Mouse (Mus musculus): Measurements from ENCODE around the gene Polr3b.

The Polr3b gene

GRCm38 (mm10) chr10:84621826-84622790 is at the start of gene Polr3b:
Gene Polr3b, plus strand, starts transcription at chr10:84622292.
- peak; percentile 96 for DNase-seq (ENCODE audit: low spot score)

GRCm38 (mm10) chr10:84573671-84574420 is 48.2 kb upstream of the Polr3b start:
- DNase-seq (ENCODE audit: low spot score): no peak

GRCm38 (mm10) chr10:84576029-84576394 is 46.1 kb upstream of the Polr3b start:
- DNase-seq (ENCODE audit: low spot score): no peak

- peak; percentile 94 for DNase-seq (ENCODE audit: low spot score)
Measured at GRCm38 (mm10) chr10:84576395-84577070, 45.6 kb upstream of the Polr3b start, which contains the start of gene Tcp11l2. Gene Tcp11l2, plus strand, starts transcription at chr10:84576626.

- peak; percentile 67 for DNase-seq (ENCODE audit: low spot score)
Measured at GRCm38 (mm10) chr10:84577071-84577727, 44.9 kb upstream of the Polr3b start.

GRCm38 (mm10) chr10:84578738-84579137 is 43.4 kb upstream of the Polr3b start:
- DNase-seq (ENCODE audit: low spot score): no peak

- no peak for DNase-seq (ENCODE audit: low spot score)
Measured at GRCm38 (mm10) chr10:84579527-84579926, 42.6 kb upstream of the Polr3b start.

GRCm38 (mm10) chr10:84581191-84581590 is 40.9 kb upstream of the Polr3b start:
- DNase-seq (ENCODE audit: low spot score): no peak

- no peak for DNase-seq (ENCODE audit: low spot score)
Measured at GRCm38 (mm10) chr10:84582236-84582635, 39.9 kb upstream of the Polr3b start.

- DNase-seq (ENCODE audit: low spot score): no peak
Measured at GRCm38 (mm10) chr10:84584451-84585293, 37.4 kb upstream of the Polr3b start.

- no peak for DNase-seq (ENCODE audit: low spot score)
Measured at GRCm38 (mm10) chr10:84585294-84585650, 36.8 kb upstream of the Polr3b start.

- no peak for DNase-seq (ENCODE audit: low spot score)
Measured at GRCm38 (mm10) chr10:84590956-84591355, 31.1 kb upstream of the Polr3b start.

- DNase-seq (ENCODE audit: low spot score): no peak
Measured at GRCm38 (mm10) chr10:84591640-84592148, 30.4 kb upstream of the Polr3b start.

GRCm38 (mm10) chr10:84592745-84593144 is 29.3 kb upstream of the Polr3b start:
- DNase-seq (ENCODE audit: low spot score): no peak

- DNase-seq (ENCODE audit: low spot score): no peak
Measured at GRCm38 (mm10) chr10:84597127-84597785, 24.8 kb upstream of the Polr3b start.

- no peak for DNase-seq (ENCODE audit: low spot score)
Measured at GRCm38 (mm10) chr10:84598172-84598571, 23.9 kb upstream of the Polr3b start.

GRCm38 (mm10) chr10:84600136-84600535 is 22.0 kb upstream of the Polr3b start:
- DNase-seq (ENCODE audit: low spot score): no peak

- no peak for DNase-seq (ENCODE audit: low spot score)
Measured at GRCm38 (mm10) chr10:84604335-84604734, 17.8 kb upstream of the Polr3b start.

GRCm38 (mm10) chr10:84608361-84608760 is 13.7 kb upstream of the Polr3b start:
- no peak for DNase-seq (ENCODE audit: low spot score)

- no peak for DNase-seq (ENCODE audit: low spot score)
Measured at GRCm38 (mm10) chr10:84610324-84610723, 11.8 kb upstream of the Polr3b start.

Measured in yolk sac, embryonic 10.5 days (tissue).